Mouse (Mus musculus): ENCODE data around the gene Slc6a18. TPM values are rescaled to one million over a fixed set of nuclear protein-coding genes. Genes with fewer than 3 reads are reported as not detected.
"Not testable (repeated sequence)": the region's sequence is repeated elsewhere in the genome, so short reads cannot be mapped to it uniquely, and the experiment has no call there.

Gene Slc6a18
- polyA plus RNA-seq, 1 experiment from 2014 or later = not detected

DNA sequence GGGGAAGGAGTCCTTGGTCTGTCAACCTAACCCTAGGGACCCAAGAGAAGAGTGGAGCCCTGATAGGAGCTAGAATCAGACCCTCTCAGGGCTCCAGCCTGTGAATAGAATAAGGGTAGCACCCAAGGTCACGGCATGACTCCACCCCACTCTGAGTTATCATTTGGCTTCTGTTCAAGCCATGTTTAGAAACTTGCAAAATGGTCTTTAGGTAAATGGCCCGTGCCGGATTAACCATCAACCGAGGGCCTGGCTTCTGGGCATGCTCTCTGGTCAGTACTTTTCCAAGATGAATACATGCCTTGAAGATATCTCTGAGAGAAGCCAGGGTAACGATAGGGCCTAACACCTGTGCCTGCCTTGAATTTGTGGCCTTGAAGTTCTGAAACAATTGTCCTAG is 33.4 kb upstream of the Slc6a18 start:
- 93% methylated on average over 5 of the region's 5 CpGs for WGBS
- Histone ChIP-seq H3K4me2 (ENCODE audit: low read length) (no peak overlapping the region), H3K4me3 (ENCODE audit: low read depth, low read length) (no peak overlapping the region), H3K27ac (ENCODE audit: low read length) (no peak overlapping the region), H3K36me3 (ENCODE audit: control insufficient read depth, insufficient read depth, low read length) (no peaks in the 10 kb centered on the region), H3K9ac (ENCODE audit: low read depth, low read length) (no peak overlapping the region), H3K4me1 (ENCODE audit: control insufficient read depth, insufficient read depth, low read length) (no peaks in the 10 kb centered on the region), H3K9me3 (replicated peaks; ENCODE audit: control insufficient read depth, low read length, poor library complexity, severe bottlenecking) (no peaks in the 10 kb centered on the region; the same call in 1 of the 2 replicates), H3K27me3 (ENCODE audit: control insufficient read depth, insufficient read depth, low read depth, low read length) (no peaks in the 10 kb centered on the region)
- no peak for ATAC-seq

DNA sequence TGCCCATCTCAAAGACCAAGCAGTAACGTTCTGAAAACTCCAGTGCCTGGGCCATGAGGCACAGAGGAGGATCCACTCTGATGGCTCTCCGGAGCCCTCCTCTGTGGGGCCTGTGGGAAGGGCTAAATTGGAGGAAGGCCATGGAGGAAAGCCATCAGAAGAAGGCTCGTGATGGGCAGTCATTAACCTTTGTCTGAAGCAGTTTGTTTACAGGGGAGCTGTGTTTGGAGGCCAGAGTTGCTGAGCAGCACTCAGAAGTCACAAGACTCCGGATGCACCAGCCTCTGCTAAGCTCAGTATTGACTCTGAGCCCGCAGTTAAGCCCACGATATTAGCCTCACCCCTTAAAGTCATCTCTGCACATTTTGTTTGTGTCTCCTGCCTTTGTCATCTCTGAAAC is 31.7 kb upstream of the Slc6a18 start:
- 76% methylated on average over 6 of the region's 6 CpGs for WGBS
- ATAC-seq = no peak
- no peak overlapping the region for H3K27ac ChIP-seq (ENCODE audit: low read length)
- no peaks in the 10 kb centered on the region; the same call in 1 of the 2 replicates for H3K9me3 ChIP-seq (replicated peaks; ENCODE audit: control insufficient read depth, low read length, poor library complexity, severe bottlenecking)
- no peak overlapping the region for H3K4me2 ChIP-seq (ENCODE audit: low read length)
- no peaks in the 10 kb centered on the region for H3K4me1 ChIP-seq (ENCODE audit: control insufficient read depth, insufficient read depth, low read length)
- no peaks in the 10 kb centered on the region for H3K27me3 ChIP-seq (ENCODE audit: control insufficient read depth, insufficient read depth, low read depth, low read length)
- H3K9ac ChIP-seq (ENCODE audit: low read depth, low read length) = no peak overlapping the region
- no peaks in the 10 kb centered on the region for H3K36me3 ChIP-seq (ENCODE audit: control insufficient read depth, insufficient read depth, low read length)
- H3K4me3 ChIP-seq (ENCODE audit: low read depth, low read length) = no peak overlapping the region

DNA sequence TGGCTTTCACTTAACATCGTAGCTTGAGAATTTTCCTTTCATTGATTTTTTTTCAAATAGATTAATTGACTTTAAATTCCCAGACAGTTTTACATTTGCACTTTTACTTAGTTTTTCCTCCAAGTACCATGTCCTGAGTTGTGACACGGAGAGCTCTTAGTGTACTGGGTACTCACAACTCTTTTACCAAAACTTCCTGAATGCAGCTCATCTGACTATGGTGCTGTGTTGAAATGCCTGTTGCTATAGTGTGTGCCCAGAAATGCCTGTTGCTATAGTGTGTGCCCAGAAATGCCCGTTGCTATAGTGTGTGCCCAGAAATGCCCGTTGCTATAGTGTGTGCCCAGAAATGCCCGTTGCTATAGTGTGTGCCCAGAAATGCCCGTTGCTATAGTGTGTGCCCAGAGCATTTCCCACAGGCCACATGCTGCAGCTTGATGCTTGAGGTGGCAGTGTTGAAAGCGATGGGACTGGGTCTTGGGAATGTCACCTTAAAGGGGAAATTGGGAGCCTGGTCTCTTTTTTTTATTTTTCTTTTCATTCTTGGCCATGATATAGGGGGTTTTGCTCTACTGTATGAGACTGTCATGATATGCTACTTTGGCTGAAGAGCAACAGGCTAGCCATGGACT is 27.0 kb upstream of the Slc6a18 start, which contains the start of gene Slc6a19:
TSS of gene Slc6a19 (minus strand) at position 172 of the 632 bp plus-strand sequence.
- Histone ChIP-seq H3K36me3 (ENCODE audit: control insufficient read depth, insufficient read depth, low read length) (no peaks in the 10 kb centered on the region), H3K27me3 (ENCODE audit: control insufficient read depth, insufficient read depth, low read depth, low read length) (no peaks in the 10 kb centered on the region), H3K9me3 (replicated peaks; ENCODE audit: control insufficient read depth, low read length, poor library complexity, severe bottlenecking) (no peaks in the 10 kb centered on the region; the same call in 1 of the 2 replicates), H3K4me3 (ENCODE audit: low read depth, low read length) (no peak within 1 kb of the TSS), H3K9ac (ENCODE audit: low read depth, low read length) (no peak within 1 kb of the TSS), H3K27ac (ENCODE audit: low read length) (no peak within 1 kb of the TSS), H3K4me2 (ENCODE audit: low read length) (no peak within 1 kb of the TSS), H3K4me1 (ENCODE audit: control insufficient read depth, insufficient read depth, low read length) (no peaks in the 10 kb centered on the region)
- ATAC-seq = no peak
- WGBS = 68% methylated on average over 7 of the region's 7 CpGs

DNA sequence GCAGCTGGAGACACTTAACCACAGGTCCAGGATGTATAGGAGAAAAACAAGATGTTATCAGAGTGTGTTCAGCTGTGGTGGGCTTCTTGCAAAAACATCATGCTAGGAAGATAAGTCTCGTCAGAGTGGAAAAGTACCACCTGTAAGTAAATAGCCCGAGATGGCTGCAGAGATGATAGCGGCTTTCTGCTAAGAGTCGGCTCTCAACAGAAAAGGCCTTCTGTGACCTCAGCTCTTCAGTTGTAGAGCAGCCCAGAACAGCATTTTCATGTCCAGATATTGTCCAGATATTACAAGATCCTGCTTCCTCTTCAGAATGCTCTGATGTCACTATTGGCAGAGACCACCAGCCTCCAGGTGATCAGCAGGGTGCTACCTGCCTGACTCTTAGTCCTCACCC is 25.7 kb upstream of the Slc6a18 start:
- ATAC-seq; H3K9me3 ChIP-seq (replicated peaks; ENCODE audit: control insufficient read depth, low read length, poor library complexity, severe bottlenecking); H3K27me3 ChIP-seq (ENCODE audit: control insufficient read depth, insufficient read depth, low read depth, low read length); H3K27ac ChIP-seq (ENCODE audit: low read length); H3K4me2 ChIP-seq (ENCODE audit: low read length); H3K4me3 ChIP-seq (ENCODE audit: low read depth, low read length); H3K9ac ChIP-seq (ENCODE audit: low read depth, low read length); H3K4me1 ChIP-seq (ENCODE audit: control insufficient read depth, insufficient read depth, low read length); H3K36me3 ChIP-seq (ENCODE audit: control insufficient read depth, insufficient read depth, low read length): not testable (repeated sequence)
- 84% methylated on average over 4 of the region's 4 CpGs for WGBS

DNA sequence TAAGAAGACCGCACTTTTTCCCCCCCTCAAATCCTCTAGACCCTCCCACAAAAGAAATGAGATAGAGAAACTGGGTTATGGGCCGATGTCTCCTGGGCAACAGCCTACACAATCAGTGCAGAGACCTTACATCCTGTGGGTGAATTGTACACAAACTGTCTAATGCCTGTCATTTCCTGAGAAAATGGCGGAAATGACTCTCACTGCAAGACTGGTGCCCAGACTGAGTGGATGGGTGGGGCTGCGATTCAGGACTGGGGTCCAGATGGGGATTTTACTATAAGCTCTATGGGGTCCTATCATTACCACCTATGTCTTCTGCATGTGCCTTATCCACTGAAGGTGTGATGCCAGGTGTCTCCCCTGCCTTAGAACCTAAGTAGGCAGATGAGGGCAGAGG is 25.0 kb upstream of the Slc6a18 start:
- H3K9ac ChIP-seq (ENCODE audit: low read depth, low read length) = no peak overlapping the region
- no peaks in the 10 kb centered on the region; the same call in 1 of the 2 replicates for H3K9me3 ChIP-seq (replicated peaks; ENCODE audit: control insufficient read depth, low read length, poor library complexity, severe bottlenecking)
- 87% methylated on average over 4 of the region's 4 CpGs for WGBS
- ATAC-seq = no peak
- H3K4me3 ChIP-seq (ENCODE audit: low read depth, low read length) = no peak overlapping the region
- no peaks in the 10 kb centered on the region for H3K4me1 ChIP-seq (ENCODE audit: control insufficient read depth, insufficient read depth, low read length)
- H3K27me3 ChIP-seq (ENCODE audit: control insufficient read depth, insufficient read depth, low read depth, low read length) = no peaks in the 10 kb centered on the region
- H3K4me2 ChIP-seq (ENCODE audit: low read length) = no peak overlapping the region
- H3K36me3 ChIP-seq (ENCODE audit: control insufficient read depth, insufficient read depth, low read length) = no peaks in the 10 kb centered on the region
- H3K27ac ChIP-seq (ENCODE audit: low read length) = no peak overlapping the region

DNA sequence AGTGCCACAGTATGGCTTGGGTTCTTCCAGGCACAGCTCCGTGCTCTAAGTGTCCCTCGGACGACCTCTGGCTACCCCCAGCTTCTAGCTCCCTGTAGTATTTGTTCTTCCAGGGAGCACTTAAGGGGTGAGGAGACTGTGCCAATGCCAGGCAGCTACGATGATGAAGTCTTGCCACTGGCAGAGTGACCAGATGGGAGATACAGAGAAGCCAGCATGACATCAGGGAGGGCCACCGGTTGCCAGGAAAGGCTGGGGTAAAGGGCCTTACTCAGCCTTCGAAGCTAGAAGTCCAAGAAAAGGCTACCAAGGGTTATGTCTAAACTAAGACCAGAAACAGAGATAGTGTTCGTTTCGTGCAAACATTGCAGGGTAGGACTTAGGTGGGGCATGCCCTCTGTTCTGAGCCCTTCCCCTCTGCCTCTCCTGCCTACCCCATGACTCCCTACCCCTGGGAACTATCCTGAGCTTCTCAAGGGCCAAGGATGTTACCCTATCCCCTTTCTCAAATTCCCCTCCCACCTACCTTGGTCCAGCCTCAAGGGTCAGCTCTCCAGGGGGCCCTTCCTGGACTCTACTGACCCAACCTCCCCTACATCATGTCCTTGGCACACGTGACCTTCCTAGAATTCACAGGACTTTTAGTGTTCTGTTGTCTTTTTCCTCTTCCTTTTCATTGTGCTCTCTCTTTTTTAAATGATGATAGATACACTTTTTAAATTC is 23.5 kb upstream of the Slc6a18 start:
- 78% methylated on average over 9 of the region's 9 CpGs for WGBS
- ATAC-seq = no peak

DNA sequence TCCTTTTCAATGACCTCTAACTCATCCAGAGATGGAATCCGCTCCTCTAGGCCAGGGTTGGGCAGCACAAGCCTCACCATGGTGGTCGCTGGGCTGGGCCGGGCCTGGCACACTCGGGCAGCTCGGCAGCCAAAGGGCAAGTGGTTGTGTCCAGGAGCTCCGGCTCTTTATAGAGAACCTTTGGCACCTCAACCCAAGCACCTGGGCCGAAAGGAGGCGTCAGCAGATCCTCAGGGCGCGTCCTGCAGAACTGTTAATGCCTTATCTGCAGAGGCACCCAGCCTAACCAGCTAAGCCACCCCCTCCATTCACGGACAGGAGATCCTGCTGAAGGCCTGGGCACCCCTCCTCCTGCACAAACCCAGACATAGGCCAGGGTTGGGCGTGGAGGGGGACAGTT is 22.7 kb upstream of the Slc6a18 start:
- Histone ChIP-seq H3K4me2 (ENCODE audit: low read length) (no peak overlapping the region), H3K9me3 (replicated peaks; ENCODE audit: control insufficient read depth, low read length, poor library complexity, severe bottlenecking) (no peaks in the 10 kb centered on the region), H3K9ac (ENCODE audit: low read depth, low read length) (no peak overlapping the region), H3K4me1 (ENCODE audit: control insufficient read depth, insufficient read depth, low read length) (no peaks in the 10 kb centered on the region), H3K27ac (ENCODE audit: low read length) (no peak overlapping the region), H3K4me3 (ENCODE audit: low read depth, low read length) (no peak overlapping the region), H3K27me3 (ENCODE audit: control insufficient read depth, insufficient read depth, low read depth, low read length) (no peaks in the 10 kb centered on the region; the same call in 1 of the 2 replicates), H3K36me3 (ENCODE audit: control insufficient read depth, insufficient read depth, low read length) (no peaks in the 10 kb centered on the region)
- no peak for ATAC-seq
- WGBS = 92% methylated on average over 12 of the region's 12 CpGs

More for the DNA sequence above, 23.5 kb upstream of the Slc6a18 start:
- H3K27ac ChIP-seq (ENCODE audit: low read length) = no peak overlapping the region
- no peaks in the 10 kb centered on the region for H3K4me1 ChIP-seq (ENCODE audit: control insufficient read depth, insufficient read depth, low read length)
- no peaks in the 10 kb centered on the region for H3K27me3 ChIP-seq (ENCODE audit: control insufficient read depth, insufficient read depth, low read depth, low read length)
- H3K4me2 ChIP-seq (ENCODE audit: low read length) = no peak overlapping the region
- no peak overlapping the region for H3K4me3 ChIP-seq (ENCODE audit: low read depth, low read length)
- H3K9ac ChIP-seq (ENCODE audit: low read depth, low read length) = no peak overlapping the region
- no peaks in the 10 kb centered on the region for H3K9me3 ChIP-seq (replicated peaks; ENCODE audit: control insufficient read depth, low read length, poor library complexity, severe bottlenecking)
- no peaks in the 10 kb centered on the region for H3K36me3 ChIP-seq (ENCODE audit: control insufficient read depth, insufficient read depth, low read length)

DNA sequence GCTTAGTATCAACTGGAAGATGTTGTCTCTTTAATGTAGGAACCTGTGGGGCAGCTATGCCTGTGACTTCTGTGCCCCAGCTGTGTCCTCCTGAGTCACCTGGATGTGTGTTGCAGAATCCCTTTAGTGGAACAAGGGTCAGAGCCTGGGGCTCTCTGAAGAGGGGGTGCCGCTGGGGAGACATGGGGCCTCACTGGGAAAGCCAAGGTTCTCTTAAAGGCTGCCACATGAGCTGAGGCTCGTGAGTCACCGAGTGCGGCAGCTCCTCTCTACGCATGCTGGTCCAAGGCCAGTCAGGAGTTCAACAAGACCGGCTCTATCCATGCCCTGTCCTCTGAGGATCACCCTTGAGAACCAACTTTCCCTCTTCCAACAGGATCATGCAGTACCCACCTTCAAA is 21.9 kb upstream of the Slc6a18 start:
- no peak overlapping the region for H3K4me2 ChIP-seq (ENCODE audit: low read length)
- H3K4me3 ChIP-seq (ENCODE audit: low read depth, low read length) = no peak overlapping the region
- H3K27me3 ChIP-seq (ENCODE audit: control insufficient read depth, insufficient read depth, low read depth, low read length) = no peaks in the 10 kb centered on the region; the same call in 1 of the 2 replicates
- H3K9me3 ChIP-seq (replicated peaks; ENCODE audit: control insufficient read depth, low read length, poor library complexity, severe bottlenecking) = no peaks in the 10 kb centered on the region
- no peak overlapping the region for H3K9ac ChIP-seq (ENCODE audit: low read depth, low read length)
- H3K36me3 ChIP-seq (ENCODE audit: control insufficient read depth, insufficient read depth, low read length) = no peaks in the 10 kb centered on the region
- no peak overlapping the region for H3K27ac ChIP-seq (ENCODE audit: low read length)
- WGBS = 92% methylated on average over 6 of the region's 6 CpGs
- no peaks in the 10 kb centered on the region for H3K4me1 ChIP-seq (ENCODE audit: control insufficient read depth, insufficient read depth, low read length)
- ATAC-seq = no peak

DNA sequence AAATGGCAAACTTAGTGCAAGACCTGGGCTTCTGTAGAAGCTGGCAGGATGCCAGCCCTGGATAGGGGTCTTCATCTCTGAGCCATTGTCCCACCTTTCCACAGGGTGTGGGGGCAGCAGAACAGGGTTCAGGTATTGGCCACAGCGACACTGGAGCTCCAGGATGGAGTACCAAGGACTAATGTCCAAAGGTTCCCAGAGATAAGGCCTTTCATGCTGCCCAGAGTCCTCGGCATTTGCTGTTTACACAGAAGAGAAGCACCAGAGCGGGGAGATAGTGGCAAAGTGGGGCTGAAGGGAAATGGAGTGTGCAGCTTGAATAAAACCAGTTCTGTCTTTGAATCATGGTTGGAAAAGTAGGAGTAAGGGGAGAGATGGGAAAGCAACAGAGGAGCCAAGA is 18.7 kb upstream of the Slc6a18 start:
- WGBS = 87% methylated on average over 3 of the region's 3 CpGs
- ATAC-seq = no peak
- H3K36me3 ChIP-seq (ENCODE audit: control insufficient read depth, insufficient read depth, low read length) = no peaks in the 10 kb centered on the region
- H3K9ac ChIP-seq (ENCODE audit: low read depth, low read length) = no peak overlapping the region
- no peaks in the 10 kb centered on the region for H3K4me1 ChIP-seq (ENCODE audit: control insufficient read depth, insufficient read depth, low read length)
- H3K27me3 ChIP-seq (ENCODE audit: control insufficient read depth, insufficient read depth, low read depth, low read length) = no peaks in the 10 kb centered on the region; the same call in 1 of the 2 replicates
- no peak overlapping the region for H3K4me3 ChIP-seq (ENCODE audit: low read depth, low read length)
- no peak overlapping the region for H3K27ac ChIP-seq (ENCODE audit: low read length)
- H3K4me2 ChIP-seq (ENCODE audit: low read length) = no peak overlapping the region
- no peaks in the 10 kb centered on the region for H3K9me3 ChIP-seq (replicated peaks; ENCODE audit: control insufficient read depth, low read length, poor library complexity, severe bottlenecking)
